Comparison of ENCODE assay signal across 9 mouse cellular contexts in genomic region chr8:85076001-85076400, GRCm38 (mm10). TPM values are rescaled to one million over a fixed set of nuclear protein-coding genes. Genes with fewer than 3 reads are reported as not detected.
DNase-seq lines count a peak whose midpoint lies in the region; ATAC-seq and TF ChIP-seq lines count a peak whose summit lies in the region.
"Had no signal": no experiment of that assay in that cellular context is flagged by ENCODE, and none has a peak within 500 bp of the region (broad histone marks: within the 10 kb centered on the region; RNA-seq: fewer than 3 reads in every experiment).

No protein-coding gene starts in this region.

- no peaks in the 10 kb centered on the region for H3K27me3 ChIP-seq in hindbrain, embryonic 10.5 days (ENCODE audit: insufficient read depth, poor library complexity, severe bottlenecking)
- H3K27me3 ChIP-seq in hindbrain, embryonic 12.5 days, result no peaks in the 10 kb centered on the region
- no peaks in the 10 kb centered on the region for H3K27me3 ChIP-seq in midbrain, postnatal 0 days (ENCODE audit: insufficient read depth, low read length)

- H3K4me1 ChIP-seq in hindbrain, embryonic 10.5 days (replicated peaks), result peaks cover 31% of the 10 kb centered on the region
- H3K4me1 ChIP-seq in hindbrain, embryonic 12.5 days, result peaks cover 15% of the 10 kb centered on the region
- 0 out of 2 replicates have a peak, but pooled peaks cover 5% of the 10 kb centered on the region for H3K4me1 ChIP-seq in midbrain, postnatal 0 days (ENCODE audit: insufficient read depth, low read length)

- H3K27ac ChIP-seq in hindbrain, embryonic 10.5 days, result no peak overlapping the region
- no peak overlapping the region for H3K27ac ChIP-seq in hindbrain, embryonic 12.5 days
- no peak overlapping the region for H3K27ac ChIP-seq in midbrain, postnatal 0 days (ENCODE audit: low read depth, low read length)

- no peak for ATAC-seq in hindbrain, embryonic 12.5 days (ENCODE audit: low FRiP score)
- ATAC-seq in midbrain, postnatal 0 days (ENCODE audit: low FRiP score), result no peak

- no peak overlapping the region for H3K9ac ChIP-seq in hindbrain, embryonic 12.5 days
- H3K9ac ChIP-seq in midbrain, postnatal 0 days (replicated peaks; ENCODE audit: low read length, poor library complexity, severe bottlenecking), result no peak overlapping the region

- DNase-seq in hindbrain, embryonic 10.5 days (ENCODE audit: low spot score), result peak; percentile 24
- DNase-seq in A20 (ENCODE audit: low read depth, low spot score) (peak; percentile 35), ZHBTc4 (ENCODE audit: low read depth, low spot score) (peak; percentile 76)
- DNase-seq in kidney, adult 8-10 months, result peak; percentile 34 to 66
- no peak for DNase-seq in midbrain, postnatal 0 days (ENCODE audit: low spot score)
- DNase-seq in thymus, postnatal 0 days (ENCODE audit: low spot score), result no peak
- DNase-seq in gastrocnemius, postnatal 25 days, result no peak

- TF ChIP-seq CTCF in midbrain, postnatal 0 days (IDR thresholded peaks at IDR 0.05), result peak; percentile 62

- H3K36me3 ChIP-seq in hindbrain, embryonic 10.5 days, result peaks cover 62% of the 10 kb centered on the region
- H3K36me3 ChIP-seq in hindbrain, embryonic 12.5 days, result peaks cover 43% of the 10 kb centered on the region
- H3K36me3 ChIP-seq in midbrain, postnatal 0 days (ENCODE audit: insufficient read depth, low read length), result peaks cover 34% of the 10 kb centered on the region

- no peak overlapping the region for H3K4me3 ChIP-seq in hindbrain, embryonic 10.5 days
- H3K4me3 ChIP-seq in hindbrain, embryonic 12.5 days, result no peak overlapping the region
- no peak overlapping the region for H3K4me3 ChIP-seq in midbrain, postnatal 0 days (ENCODE audit: low read depth, low read length)

- WGBS in hindbrain, embryonic 10.5 days, result 78% methylated on average over 9 of the region's 9 CpGs
- 66% methylated on average over 9 of the region's 9 CpGs for WGBS in hindbrain, embryonic 12.5 days
- 72% methylated on average over 9 of the region's 9 CpGs for WGBS in midbrain, postnatal 0 days

- H3K9me3 ChIP-seq in hindbrain, embryonic 10.5 days, result no peaks in the 10 kb centered on the region
- no peaks in the 10 kb centered on the region for H3K9me3 ChIP-seq in hindbrain, embryonic 12.5 days (replicated peaks)
- H3K9me3 ChIP-seq in midbrain, postnatal 0 days (ENCODE audit: low read length), result no peaks in the 10 kb centered on the region

- no peak overlapping the region for H3K4me2 ChIP-seq in hindbrain, embryonic 12.5 days (replicated peaks)
- H3K4me2 ChIP-seq in midbrain, postnatal 0 days (ENCODE audit: low read depth, low read length, poor library complexity, severe bottlenecking), result no peak overlapping the region

RNA-seq across cellular contexts. Expression of gene Dhps, which starts 4.4 kb away (rescaled TPM):
- polyA plus RNA-seq in hindbrain, embryonic 10.5 days (2016; fragmentation: Nextera tagmentation; extraction: Ambion mirVana), result 73.7 and 75.2 TPM in 2 replicates
- 69.2 and 76.9 TPM in 2 replicates for polyA plus RNA-seq in hindbrain, embryonic 12.5 days (2016; fragmentation: Nextera tagmentation; extraction: Ambion mirVana)
- 66.3 and 77.1 TPM in 2 replicates for total RNA-seq in midbrain, postnatal 0 days (2014; rRNA removed)
- 128 and 129 TPM in 2 replicates for polyA plus RNA-seq in midbrain, postnatal 0 days (2015; fragmentation: Nextera tagmentation; extraction: Ambion mirVana)
- 78.0 and 80.5 TPM in 2 replicates for polyA plus RNA-seq in thymus, postnatal 0 days (2015; fragmentation: Nextera tagmentation; extraction: Ambion mirVana)
- total RNA-seq in gastrocnemius, postnatal 25 days (2021), result 10 to 100 TPM; 18.6 to 20.3 TPM

RNA-seq across cellular contexts. Expression of gene Wdr83os, which starts 4.5 kb away (rescaled TPM):
- 134 and 136 TPM in 2 replicates for polyA plus RNA-seq in hindbrain, embryonic 10.5 days (2016; fragmentation: Nextera tagmentation; extraction: Ambion mirVana)
- polyA plus RNA-seq in hindbrain, embryonic 12.5 days (2016; fragmentation: Nextera tagmentation; extraction: Ambion mirVana), result 93.6 and 108 TPM in 2 replicates
- total RNA-seq in midbrain, postnatal 0 days (2014; rRNA removed), result 92.6 and 105 TPM in 2 replicates
- polyA plus RNA-seq in midbrain, postnatal 0 days (2015; fragmentation: Nextera tagmentation; extraction: Ambion mirVana), result 129 and 137 TPM in 2 replicates
- polyA plus RNA-seq in thymus, postnatal 0 days (2015; fragmentation: Nextera tagmentation; extraction: Ambion mirVana), result 142 and 149 TPM in 2 replicates
- total RNA-seq in gastrocnemius, postnatal 25 days (2021), result 10 to 100 TPM; 39.8 to 43.1 TPM

RNA-seq across cellular contexts. Expression of gene Wdr83, which starts 5.1 kb away (rescaled TPM):
- polyA plus RNA-seq in hindbrain, embryonic 10.5 days (2016; fragmentation: Nextera tagmentation; extraction: Ambion mirVana), result 63.4 TPM in 2 replicates
- polyA plus RNA-seq in hindbrain, embryonic 12.5 days (2016; fragmentation: Nextera tagmentation; extraction: Ambion mirVana), result 46.0 and 48.4 TPM in 2 replicates
- 27.4 and 34.1 TPM in 2 replicates for total RNA-seq in midbrain, postnatal 0 days (2014; rRNA removed)
- 37.0 and 39.9 TPM in 2 replicates for polyA plus RNA-seq in midbrain, postnatal 0 days (2015; fragmentation: Nextera tagmentation; extraction: Ambion mirVana)
- polyA plus RNA-seq in thymus, postnatal 0 days (2015; fragmentation: Nextera tagmentation; extraction: Ambion mirVana), result 53.4 and 54.2 TPM in 2 replicates
- 10 to 100 TPM; 14.9 to 21.8 TPM for total RNA-seq in gastrocnemius, postnatal 25 days (2021)

RNA-seq across cellular contexts. Expression of gene Man2b1, which starts 7.1 kb away (rescaled TPM):
- polyA plus RNA-seq in hindbrain, embryonic 10.5 days (2016; fragmentation: Nextera tagmentation; extraction: Ambion mirVana), result 19.8 and 23.1 TPM in 2 replicates
- 19.7 and 22.4 TPM in 2 replicates for polyA plus RNA-seq in hindbrain, embryonic 12.5 days (2016; fragmentation: Nextera tagmentation; extraction: Ambion mirVana)
- total RNA-seq in midbrain, postnatal 0 days (2014; rRNA removed), result 29.7 and 33.7 TPM in 2 replicates
- 18.7 and 19.7 TPM in 2 replicates for polyA plus RNA-seq in midbrain, postnatal 0 days (2015; fragmentation: Nextera tagmentation; extraction: Ambion mirVana)
- polyA plus RNA-seq in thymus, postnatal 0 days (2015; fragmentation: Nextera tagmentation; extraction: Ambion mirVana), result 64.0 and 68.4 TPM in 2 replicates
- total RNA-seq in gastrocnemius, postnatal 25 days (2021), result 10 to 100 TPM in 1 of 2 experiments, 1 to 10 TPM in 1; 7.3 to 12.6 TPM

RNA-seq across cellular contexts. Expression of gene Gm5741, which starts 8.2 kb away (rescaled TPM):
- 0.86 and 1.0 TPM in 2 replicates for polyA plus RNA-seq in hindbrain, embryonic 10.5 days (2016; fragmentation: Nextera tagmentation; extraction: Ambion mirVana)
- 0.85 and 1.2 TPM in 2 replicates for polyA plus RNA-seq in hindbrain, embryonic 12.5 days (2016; fragmentation: Nextera tagmentation; extraction: Ambion mirVana)
- not detected in 2 replicates for total RNA-seq in midbrain, postnatal 0 days (2014; rRNA removed)
- 2.2 TPM in 1 of 2 replicates, not detected in the other for polyA plus RNA-seq in midbrain, postnatal 0 days (2015; fragmentation: Nextera tagmentation; extraction: Ambion mirVana)
- polyA plus RNA-seq in thymus, postnatal 0 days (2015; fragmentation: Nextera tagmentation; extraction: Ambion mirVana), result not detected in 2 replicates
- total RNA-seq in gastrocnemius, postnatal 25 days (2021), result not detected
- total RNA-seq: left cerebral cortex, adult 18-20 months had no signal

Comparison
In these comparisons a context has a peak if more than half of its experiments do, and no peak if none do; other contexts are left out.
1. DNase-seq: peak in hindbrain, embryonic 10.5 days (single experiment), A20 (single experiment), ZHBTc4 (single experiment) and kidney, adult 8-10 months (2 of 2); none in midbrain, postnatal 0 days (single experiment), thymus, postnatal 0 days (single experiment) and gastrocnemius, postnatal 25 days (single experiment).